Mouse (Mus musculus) olfactory bulb, adult 2 months (tissue): Measurements from ENCODE around the gene Pcdh19. TPM values are rescaled to one million over a fixed set of nuclear protein-coding genes. Genes with fewer than 3 reads are reported as not detected.

Experiments
- H3K27ac ChIP-seq: fragments of 200-500 bp; 2 replicates; pipeline ENCODE4 v1.5.1; 2012; ENCODE audit warnings: low read depth, low read length; ENCODE audit not compliant: insufficient read depth
- H3K4me1 ChIP-seq: fragments of 200-500 bp; 2 replicates; pipeline ENCODE4 v1.6.1; 2012; ENCODE audit warnings: low read length; ENCODE audit not compliant: control insufficient read depth, insufficient read depth
- H3K4me3 ChIP-seq: fragments of 200-500 bp; 2 replicates; pipeline ENCODE4 v1.5.1; 2012; ENCODE audit warnings: mild to moderate bottlenecking, low read depth, low read length, moderate library complexity; ENCODE audit not compliant: insufficient read depth
- CTCF ChIP-seq: fragments of 200-500 bp; IDR thresholded peaks from 2 replicates; pipeline ENCODE4 v1.5.1; 2012; ENCODE audit warnings: low read depth, mild to moderate bottlenecking, low read length, moderate library complexity; ENCODE audit not compliant: insufficient read depth
- POLR2A ChIP-seq: fragments of 200-500 bp; IDR thresholded peaks from 2 replicates; pipeline ENCODE4 v1.6.1; 2012; ENCODE audit warnings: mild to moderate bottlenecking, low read depth, low read length, moderate library complexity; ENCODE audit not compliant: insufficient read depth
- WGBS: fragments of 180-500 bp; shearing (Covaris S2); methylation state at CpG from one replicate; pipeline ENCODE4 v1.1.7; 2018; 5-methylcytosine and 5-hydroxymethylcytosine counted together
- polyA plus RNA-seq: library from polyadenylated mRNA; stranded (reverse); fragments of >200 nt; gene quantifications from 2 replicates; pipeline ENCODE4 v1.2.4, GENCODE M21; 2012; ENCODE audit warnings: low replicate concordance; ENCODE audit not compliant: missing spikeins, insufficient read depth, insufficient read length

The Pcdh19 gene
- polyA plus RNA-seq, 1 experiment = not detected

GRCm38 (mm10) chrX:133639445-133639844, 49.3 kb downstream of the Pcdh19 start:
- TF ChIP-seq CTCF (no peak), POLR2A (no peak)
- H3K27ac ChIP-seq = no peak overlapping the region
- H3K4me1 ChIP-seq = no peaks in the 10 kb centered on the region
- no peak overlapping the region for H3K4me3 ChIP-seq

DNA sequence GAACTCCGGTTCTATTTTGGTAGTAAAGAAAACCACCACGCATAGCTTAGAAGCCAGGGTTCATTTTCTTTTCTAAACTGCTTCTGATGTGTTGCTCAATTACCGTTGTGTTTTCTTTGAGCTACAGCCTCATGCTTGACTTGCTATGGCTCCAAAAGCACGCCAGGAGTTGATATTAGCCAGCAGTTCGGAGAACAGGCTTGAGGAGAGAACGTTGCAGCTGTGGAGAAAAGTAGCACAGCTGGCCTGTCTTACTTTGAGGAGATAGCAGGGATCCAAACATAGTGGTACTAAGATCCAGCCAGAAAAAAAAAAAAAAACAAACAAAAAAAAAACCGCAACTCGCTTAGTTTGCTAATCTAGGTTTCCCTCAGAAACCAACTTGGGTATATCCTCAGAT, 59.2 kb downstream of the Pcdh19 start:
- WGBS = 58% methylated on average over 8 of the region's 8 CpGs
- Histone ChIP-seq H3K27ac (no peak overlapping the region), H3K4me1 (no peaks in the 10 kb centered on the region), H3K4me3 (no peak overlapping the region)
- TF ChIP-seq POLR2A (no peak), CTCF (no peak)

DNA sequence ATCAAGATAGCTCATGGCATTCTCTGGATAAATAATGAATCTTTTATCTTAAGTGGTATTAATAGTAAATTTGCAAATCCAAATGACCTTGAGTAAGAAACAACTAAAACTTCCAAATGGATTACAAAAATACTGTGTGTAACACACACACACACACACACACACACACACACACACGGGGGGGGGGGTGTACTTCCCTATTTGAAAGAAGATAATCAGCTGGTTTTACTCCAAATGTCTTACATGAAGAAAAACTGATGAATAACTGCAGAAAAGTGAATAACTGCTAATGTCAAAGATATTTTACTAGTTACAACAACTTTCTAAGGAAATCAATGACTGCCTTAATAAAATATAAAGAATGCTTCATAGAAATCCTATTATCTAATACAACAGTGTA, 70.6 kb downstream of the Pcdh19 start:
- no peaks in the 10 kb centered on the region for H3K4me1 ChIP-seq
- TF ChIP-seq CTCF (no peak), POLR2A (no peak)
- no peak overlapping the region for H3K4me3 ChIP-seq
- 63% methylated on average over 1 of the region's 1 CpGs for WGBS
- no peak overlapping the region for H3K27ac ChIP-seq

- H3K4me1 ChIP-seq = no peaks in the 10 kb centered on the region
- no peak overlapping the region for H3K4me3 ChIP-seq
- WGBS = 69% methylated on average over 4 of the region's 4 CpGs
- H3K27ac ChIP-seq = no peak overlapping the region
- TF ChIP-seq POLR2A (no peak), CTCF (no peak)
Observed at GRCm38 (mm10) chrX:133605828-133606227, 83.0 kb downstream of the Pcdh19 start.

DNA sequence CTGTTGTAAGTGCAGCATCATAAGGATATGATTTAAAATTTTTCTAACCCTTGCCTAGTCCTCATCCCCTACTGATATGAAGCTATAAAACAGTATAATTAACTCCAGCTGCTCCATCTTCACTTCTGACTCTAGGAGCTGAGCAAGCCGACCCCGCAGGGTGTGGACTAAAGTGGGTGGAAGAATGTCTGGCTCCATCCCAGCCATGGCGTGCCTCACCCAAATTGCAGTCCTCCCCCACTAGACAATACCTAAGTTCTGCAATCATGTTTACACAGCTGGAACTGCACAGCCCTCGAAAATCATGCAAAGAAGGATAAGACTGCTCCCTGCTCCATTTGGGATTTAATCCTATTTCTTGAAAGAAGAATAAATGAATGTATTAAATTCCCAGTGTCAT, 84.5 kb downstream of the Pcdh19 start:
- H3K4me3 ChIP-seq = no peak overlapping the region

DNA sequence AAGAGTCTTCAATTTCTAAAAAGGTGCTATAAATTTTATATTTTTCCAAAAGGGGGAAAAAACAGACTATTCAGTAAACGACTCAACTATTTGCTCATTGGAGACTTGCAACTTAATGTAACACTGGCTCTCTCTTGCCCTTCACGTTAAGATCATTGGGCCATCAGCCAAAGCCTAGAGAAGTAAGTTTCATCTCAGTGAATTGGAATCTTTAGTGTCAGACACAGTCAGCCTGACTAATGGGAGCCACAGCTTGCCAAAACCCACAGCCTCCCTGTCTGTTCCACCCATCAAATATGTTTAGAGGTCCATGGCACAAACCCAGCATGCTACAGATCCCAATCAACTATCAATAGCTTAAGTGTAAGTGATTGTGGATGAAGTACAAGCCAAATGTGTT, 86.7 kb downstream of the Pcdh19 start:
- WGBS = 48% methylated on average over 2 of the region's 2 CpGs
- H3K4me3 ChIP-seq = no peak overlapping the region
- no peak for TF ChIP-seq CTCF
- H3K4me1 ChIP-seq = no peaks in the 10 kb centered on the region
- H3K27ac ChIP-seq = no peak overlapping the region

More for the DNA sequence above, 84.5 kb downstream of the Pcdh19 start:
- H3K27ac ChIP-seq = no peak overlapping the region
- H3K4me1 ChIP-seq = no peaks in the 10 kb centered on the region
- TF ChIP-seq CTCF = no peak
- TF ChIP-seq POLR2A = no peak
- 38% methylated on average over 4 of the region's 4 CpGs for WGBS

- Histone ChIP-seq H3K4me3 (no peak overlapping the region), H3K27ac (no peak overlapping the region), H3K4me1 (no peaks in the 10 kb centered on the region)
- 50% methylated on average over 1 of the region's 1 CpGs for WGBS
- no peak for TF ChIP-seq CTCF
Observed at GRCm38 (mm10) chrX:133601658-133602057, 87.1 kb downstream of the Pcdh19 start.

DNA sequence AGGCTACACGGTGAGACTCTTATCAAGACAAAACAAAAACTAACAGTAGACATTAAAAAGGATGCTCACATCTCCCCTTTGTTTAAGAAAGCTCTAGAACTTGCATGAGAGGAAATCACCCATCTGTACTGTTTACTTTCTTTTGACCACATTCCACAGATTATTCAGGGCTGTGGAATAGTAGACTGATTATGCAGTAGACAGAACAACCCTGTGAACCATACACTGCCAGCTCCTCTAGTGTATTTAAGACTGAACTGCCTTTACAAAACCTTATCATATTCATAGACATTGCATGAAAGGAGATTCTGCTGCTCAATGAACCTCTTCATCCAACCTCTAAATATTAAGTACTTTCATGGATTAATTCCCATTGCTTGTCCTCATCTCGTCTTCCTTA, 87.6 kb downstream of the Pcdh19 start:
- no peak overlapping the region for H3K27ac ChIP-seq
- no peak for TF ChIP-seq CTCF
- no peak for TF ChIP-seq POLR2A
- no peak overlapping the region for H3K4me3 ChIP-seq
- WGBS = 69% methylated on average over 2 of the region's 2 CpGs
- no peaks in the 10 kb centered on the region for H3K4me1 ChIP-seq

DNA sequence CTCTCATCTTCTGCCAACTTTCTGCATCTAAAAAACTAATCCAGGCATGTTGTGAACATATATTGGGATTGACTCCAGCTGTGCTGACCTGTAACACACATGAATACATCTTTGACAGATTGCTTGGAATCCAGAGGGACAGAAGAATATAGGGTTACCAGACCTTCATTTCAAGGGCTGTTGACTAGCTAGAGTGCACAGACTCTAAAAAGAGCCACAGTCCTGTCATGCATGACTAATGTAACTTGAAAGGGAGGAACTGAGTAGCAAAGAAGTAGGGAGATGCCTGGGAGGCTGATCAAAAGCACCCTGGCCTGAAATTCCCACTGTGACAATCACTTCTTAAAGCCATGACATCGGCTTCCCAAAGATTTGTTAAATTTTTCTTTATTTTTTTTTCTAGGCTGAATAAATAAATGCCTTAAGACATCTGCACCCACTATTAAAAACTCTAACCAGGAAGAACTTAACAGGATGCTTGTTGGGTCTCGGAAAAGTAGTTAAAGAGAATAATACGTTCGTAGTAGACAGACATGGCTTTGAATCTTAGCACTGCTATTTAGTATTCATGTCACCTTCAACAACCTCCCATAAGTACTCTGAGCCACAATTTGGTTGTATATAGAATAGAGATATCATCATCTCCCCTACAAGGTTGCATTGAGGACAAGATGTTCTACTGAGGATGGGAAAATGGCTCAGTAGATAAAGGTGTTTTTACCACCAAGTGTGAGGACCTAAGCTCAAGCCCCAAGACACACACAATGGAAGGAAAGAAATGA, 113.0 kb downstream of the Pcdh19 start:
- Histone ChIP-seq H3K4me3 (no peak overlapping the region), H3K27ac (no peak overlapping the region), H3K4me1 (no peaks in the 10 kb centered on the region)
- 46% methylated on average over 4 of the region's 4 CpGs for WGBS
- TF ChIP-seq CTCF = no peak
- no peak for TF ChIP-seq POLR2A

GRCm38 (mm10) chrX:133565355-133565754, 123.4 kb downstream of the Pcdh19 start:
- Histone ChIP-seq H3K4me1 (no peaks in the 10 kb centered on the region), H3K4me3 (no peak overlapping the region), H3K27ac (no peak overlapping the region)
- no peak for TF ChIP-seq POLR2A
- TF ChIP-seq CTCF = no peak
- WGBS = 85% methylated on average over 2 of the region's 2 CpGs

Other genes starting within 250 kb of the Pcdh19 start
- gene Tnmd, start 162.0 kb upstream of the Pcdh19 start, polyA plus RNA-seq = not detected in 2 replicates
- not detected in 2 replicates for gene Tspan6, start 209.4 kb upstream of the Pcdh19 start, polyA plus RNA-seq
- gene Srpx2, start 219.4 kb upstream of the Pcdh19 start, polyA plus RNA-seq = not detected in 2 replicates